9 mouse cellular contexts compared by ENCODE assay signal in the genomic region with DNA sequence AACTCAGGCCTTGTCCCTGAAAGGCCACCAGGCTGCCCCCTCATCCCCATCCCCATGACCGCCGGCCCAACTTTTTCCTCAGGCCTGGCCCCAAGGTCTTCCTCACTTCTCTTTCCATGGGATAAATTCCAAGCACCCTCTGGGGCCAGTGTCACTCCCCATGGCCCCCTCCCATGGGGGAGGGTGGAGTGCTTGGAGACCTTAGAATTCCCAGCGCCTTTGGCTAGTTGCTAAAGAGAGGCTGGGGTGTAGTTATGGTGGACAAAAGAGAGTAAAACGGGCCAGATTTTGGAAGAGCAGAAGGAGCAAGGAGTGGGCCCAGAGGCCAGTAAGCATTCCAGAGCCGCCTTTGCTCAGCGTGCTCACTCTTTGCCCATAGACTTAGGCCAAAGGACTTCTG. TPM values are rescaled to one million over a fixed set of nuclear protein-coding genes. Genes with fewer than 3 reads are reported as not detected.
DNase-seq lines count a peak whose midpoint lies in the region; ATAC-seq and TF ChIP-seq lines count a peak whose summit lies in the region.
"Had no signal": no experiment of that assay in that cellular context is flagged by ENCODE, and none has a peak within 500 bp of the region (broad histone marks: within the 10 kb centered on the region; RNA-seq: fewer than 3 reads in every experiment).

A gene (minus strand): TSS at position 101 of the 400 bp plus-strand sequence.

- H3K9ac ChIP-seq in kidney, embryonic 14.5 days (ENCODE audit: low read depth, low read length) = peak within 1 kb of the TSS; percentile 94
- peak within 1 kb of the TSS; percentile 68 for H3K9ac ChIP-seq in intestine, postnatal 0 days (ENCODE audit: low read depth, low read length)
- H3K9ac ChIP-seq in midbrain, embryonic 13.5 days (replicated peaks) = peak within 1 kb of the TSS; percentile 94

- ATAC-seq in kidney, embryonic 14.5 days (ENCODE audit: low FRiP score, low TSS enrichment) = no peak; the same call in 1 of the 2 replicates
- ATAC-seq in intestine, postnatal 0 days = 0 out of 2 replicates have a peak, but pooled peaks have one; percentile 7
- ATAC-seq in midbrain, embryonic 13.5 days = no peak; the same call in 1 of the 2 replicates

- no peaks in the 10 kb centered on the region for H3K27me3 ChIP-seq in kidney, embryonic 14.5 days (ENCODE audit: control insufficient read depth, insufficient read depth, low read length)
- no peaks in the 10 kb centered on the region for H3K27me3 ChIP-seq in intestine, postnatal 0 days (replicated peaks; ENCODE audit: control insufficient read depth, insufficient read depth, low read length)
- no peaks in the 10 kb centered on the region for H3K27me3 ChIP-seq in midbrain, embryonic 13.5 days

- 36% methylated on average over 6 of the region's 6 CpGs for WGBS in kidney, embryonic 14.5 days
- WGBS in intestine, postnatal 0 days = 48% methylated on average over 6 of the region's 6 CpGs
- 26% methylated on average over 6 of the region's 6 CpGs for WGBS in midbrain, embryonic 13.5 days

- H3K4me1 ChIP-seq in kidney, embryonic 14.5 days (ENCODE audit: control insufficient read depth, insufficient read depth, low read length) = peaks cover 28% of the 10 kb centered on the region
- H3K4me1 ChIP-seq in intestine, postnatal 0 days (replicated peaks; ENCODE audit: control insufficient read depth, insufficient read depth, low read length) = no peaks in the 10 kb centered on the region
- peaks cover 31% of the 10 kb centered on the region for H3K4me1 ChIP-seq in midbrain, embryonic 13.5 days (replicated peaks)

- H3K9me3 ChIP-seq in kidney, embryonic 14.5 days (ENCODE audit: control insufficient read depth, low read length) = no peaks in the 10 kb centered on the region
- H3K9me3 ChIP-seq in intestine, postnatal 0 days (ENCODE audit: control insufficient read depth) = no peaks in the 10 kb centered on the region
- H3K9me3 ChIP-seq in midbrain, embryonic 13.5 days = no peaks in the 10 kb centered on the region

- TF ChIP-seq CTCF in intestine, postnatal 0 days (IDR thresholded peaks at IDR 0.05; ENCODE audit: low read depth) = no peak

- no peak for DNase-seq in kidney, postnatal 25 days
- no peak for DNase-seq in adrenal gland, postnatal 10 days
- no peak for DNase-seq in gastrocnemius, postnatal 25 days
- DNase-seq in T-cell, adult 2 months (ENCODE audit: low spot score) = no peak
- no peak for DNase-seq in urinary bladder, postnatal 36 days (ENCODE audit: low spot score in 2 of 2)

- peak within 1 kb of the TSS; percentile 82 for H3K4me3 ChIP-seq in kidney, embryonic 14.5 days (ENCODE audit: low read length)
- H3K4me3 ChIP-seq in intestine, postnatal 0 days (ENCODE audit: low read depth, low read length) = peak within 1 kb of the TSS; percentile 70
- H3K4me3 ChIP-seq in midbrain, embryonic 13.5 days (replicated peaks) = peak within 1 kb of the TSS; percentile 81

- H3K36me3 ChIP-seq in kidney, embryonic 14.5 days (ENCODE audit: control insufficient read depth, insufficient read depth, low read length) = peaks cover 2% of the 10 kb centered on the region; the same call in 1 of the 2 replicates
- no peaks in the 10 kb centered on the region for H3K36me3 ChIP-seq in intestine, postnatal 0 days (ENCODE audit: control insufficient read depth, insufficient read depth)
- no peaks in the 10 kb centered on the region for H3K36me3 ChIP-seq in midbrain, embryonic 13.5 days

- H3K27ac ChIP-seq in kidney, embryonic 14.5 days (ENCODE audit: low read depth, low read length) = peak within 1 kb of the TSS; percentile 90
- H3K27ac ChIP-seq in intestine, postnatal 0 days (ENCODE audit: low read depth, low read length) = peak within 1 kb of the TSS; percentile 78
- H3K27ac ChIP-seq in midbrain, embryonic 13.5 days = peak within 1 kb of the TSS; percentile 87

- H3K4me2 ChIP-seq in kidney, embryonic 14.5 days (replicated peaks; ENCODE audit: low read depth, low read length) = peak within 1 kb of the TSS; percentile 89
- H3K4me2 ChIP-seq in intestine, postnatal 0 days (replicated peaks; ENCODE audit: low read depth) = peak within 1 kb of the TSS; percentile 90
- H3K4me2 ChIP-seq in midbrain, embryonic 13.5 days (replicated peaks) = peak within 1 kb of the TSS; percentile 93

RNA-seq across cellular contexts. Expression of the gene that starts here (rescaled TPM):
- polyA plus RNA-seq in kidney, embryonic 14.5 days (2014; fragmentation: Nextera tagmentation; extraction: Ambion mirVana) = 58.7 and 102 TPM in 2 replicates
- 100 to 1,000 TPM; 101 to 111 TPM for total RNA-seq in adrenal gland, postnatal 10 days (2021)
- total RNA-seq in gastrocnemius, postnatal 25 days (2021) = 10 to 100 TPM; 77.3 to 96.4 TPM
- 38.9 TPM in 2 replicates for polyA plus RNA-seq in intestine, postnatal 0 days (2015; fragmentation: Nextera tagmentation; extraction: Ambion mirVana)
- 37.2 and 42.2 TPM in 2 replicates for polyA plus RNA-seq in midbrain, embryonic 13.5 days (2015; fragmentation: Nextera tagmentation; extraction: Ambion mirVana)
- total RNA-seq: MEL had no signal
